Mouse (Mus musculus) MEL (cell line): ENCODE measurements around the gene Lsp1. TPM values are rescaled to one million over a fixed set of nuclear protein-coding genes. Genes with fewer than 3 reads are reported as not detected.

Experiments
- DNase-seq: peaks from one replicate; pipeline ENCODE4 v3.0.0; 2011; ENCODE audit warnings: low read depth, low spot score
- H3K27ac ChIP-seq: 2 replicates; pipeline ENCODE4 v1.5.1; 2012; ENCODE audit warnings: low read depth, mild to moderate bottlenecking, control low read depth, low read length, moderate library complexity; ENCODE audit not compliant: control insufficient read depth
- H3K27me3 ChIP-seq, 2 experiments: fragments of 150-350 bp in 1 of 2; sonication (generic) in 1 of 2; 2 replicates each; pipeline ENCODE4 v1.6.1; 2012; ENCODE audit warnings: low read length in 2 of 2, mild to moderate bottlenecking in 2 of 2, improper control_type of control experiment in 1 of 2, moderate library complexity in 1 of 2; ENCODE audit not compliant: insufficient read depth in 2 of 2, control insufficient read depth in 1 of 2
- H3K36me3 ChIP-seq, 2 experiments: 2 replicates each; pipeline ENCODE4 v1.6.1; 2012 to 2014; ENCODE audit warnings: low read length in 2 of 2, improper control_type of control experiment in 1 of 2, inconsistent platforms in 1 of 2, mild to moderate bottlenecking in 1 of 2; ENCODE audit not compliant: insufficient read depth in 2 of 2, control insufficient read depth in 1 of 2
- H3K4me1 ChIP-seq, 2 experiments: fragments of 150-350 bp in 1 of 2; sonication (generic) in 1 of 2; 2 replicates each; pipeline ENCODE4 v1.6.1; 2012; ENCODE audit warnings: low read length in 2 of 2, improper control_type of control experiment in 1 of 2, mild to moderate bottlenecking in 1 of 2; ENCODE audit not compliant: insufficient read depth in 2 of 2, control insufficient read depth in 1 of 2
- H3K4me3 ChIP-seq, 2 experiments: fragments of 150-350 bp in 1 of 2; sonication (generic) in 1 of 2; 2 replicates each; pipeline ENCODE4 v1.5.1; 2012; ENCODE audit warnings: low read depth in 2 of 2, low read length in 2 of 2, mild to moderate bottlenecking in 2 of 2, moderate library complexity in 2 of 2, control low read depth in 1 of 2, improper control_type of control experiment in 1 of 2; ENCODE audit not compliant: control insufficient read depth in 1 of 2, insufficient read depth in 1 of 2
- H3K79me2 ChIP-seq: 2 replicates; pipeline ENCODE4 v1.6.1; 2012; ENCODE audit warnings: mild to moderate bottlenecking, low read length, moderate library complexity; ENCODE audit not compliant: control insufficient read depth, poor library complexity, insufficient read depth
- H3K9ac ChIP-seq: 2 replicates; pipeline ENCODE4 v1.6.1; 2012; ENCODE audit warnings: low read depth, mild to moderate bottlenecking, control low read depth, low read length, moderate library complexity; ENCODE audit not compliant: control insufficient read depth, poor library complexity, severe bottlenecking
- H3K9me3 ChIP-seq: fragments of 150-350 bp; sonication (generic); replicated peaks from 2 replicates; pipeline ENCODE4 v1.6.1; 2012; ENCODE audit warnings: mild to moderate bottlenecking, low read length, improper control_type of control experiment, moderate library complexity; ENCODE audit not compliant: insufficient read depth
- CHD1 ChIP-seq: IDR thresholded peaks from 2 replicates; pipeline ENCODE4 v1.6.1; 2012; ENCODE audit warnings: low read depth, mild to moderate bottlenecking, inconsistent platforms, low read length, improper control_type of control experiment
- CTCF ChIP-seq, 3 experiments: IDR thresholded peaks in 2 of 3; conservative IDR thresholded peaks in 1 of 3; 2 replicates each; pipeline ENCODE4 v1.5.1; 2011 to 2012; ENCODE audit warnings: low read length in 3 of 3, low read depth in 2 of 3, mild to moderate bottlenecking in 2 of 3, improper control_type of control experiment in 1 of 3, inconsistent platforms in 1 of 3, mixed read lengths in 1 of 3, moderate library complexity in 1 of 3; ENCODE audit not compliant: control insufficient read depth in 1 of 3, insufficient read depth in 1 of 3, poor library complexity in 1 of 3, severe bottlenecking in 1 of 3
- E2F4 ChIP-seq: IDR thresholded peaks from 2 replicates; pipeline ENCODE4 v1.6.1; 2011; ENCODE audit warnings: low read depth, low read length, improper control_type of control experiment, borderline replicate concordance
- ELF1 ChIP-seq: IDR thresholded peaks from 2 replicates; pipeline ENCODE4 v1.6.1; 2014; ENCODE audit warnings: low read depth, mild to moderate bottlenecking, inconsistent platforms, low read length, improper control_type of control experiment, moderate library complexity
- ETS1 ChIP-seq: IDR thresholded peaks from 2 replicates; pipeline ENCODE4 v1.6.1; 2012; ENCODE audit warnings: low read depth, mild to moderate bottlenecking, inconsistent platforms, low read length, improper control_type of control experiment, moderate library complexity
- GABPA ChIP-seq: IDR thresholded peaks from 2 replicates; pipeline ENCODE4 v1.6.1; 2012; ENCODE audit warnings: low read depth, mild to moderate bottlenecking, inconsistent platforms, low read length, improper control_type of control experiment, moderate library complexity
- GATA1 ChIP-seq: IDR thresholded peaks from 2 replicates; pipeline ENCODE4 v1.6.1; 2011; ENCODE audit warnings: low read depth, low read length, improper control_type of control experiment
- HCFC1 ChIP-seq: IDR thresholded peaks from 2 replicates; pipeline ENCODE4 v1.6.1; 2012; ENCODE audit warnings: low read depth, mild to moderate bottlenecking, inconsistent platforms, low read length, improper control_type of control experiment, moderate library complexity
- MAZ ChIP-seq: IDR thresholded peaks from 2 replicates; pipeline ENCODE4 v1.6.1; 2012; ENCODE audit warnings: low read depth, mild to moderate bottlenecking, inconsistent platforms, low read length, improper control_type of control experiment
- POLR2AphosphoS2 ChIP-seq: IDR thresholded peaks from 2 replicates; pipeline ENCODE4 v1.6.1; 2011; ENCODE audit warnings: low read length, improper control_type of control experiment
- RAD21 ChIP-seq: IDR thresholded peaks from 2 replicates; pipeline ENCODE4 v1.6.1; 2011; ENCODE audit warnings: mild to moderate bottlenecking, low read depth, low read length, improper control_type of control experiment
- RCOR1 ChIP-seq: IDR thresholded peaks from 2 replicates; pipeline ENCODE4 v1.6.1; 2012; ENCODE audit warnings: low read depth, mild to moderate bottlenecking, inconsistent platforms, low read length, improper control_type of control experiment
- SIN3A ChIP-seq: IDR thresholded peaks from 2 replicates; pipeline ENCODE4 v1.6.1; 2012; ENCODE audit warnings: low read length, improper control_type of control experiment, inconsistent platforms
- SMC3 ChIP-seq: IDR thresholded peaks from 2 replicates; pipeline ENCODE4 v1.6.1; 2011; ENCODE audit warnings: low read depth, low read length, improper control_type of control experiment
- TAL1 ChIP-seq: IDR thresholded peaks from 2 replicates; pipeline ENCODE4 v1.6.1; 2012; ENCODE audit warnings: mild to moderate bottlenecking, inconsistent platforms, low read length, moderate library complexity, mixed read lengths
- TBP ChIP-seq: IDR thresholded peaks from 2 replicates; pipeline ENCODE4 v1.8.0; 2011; ENCODE audit warnings: low read depth, low read length, improper control_type of control experiment
- USF2 ChIP-seq, 2 experiments: IDR thresholded peaks; 2 replicates each; pipeline ENCODE4 v1.6.1; 2011 to 2012; ENCODE audit warnings: improper control_type of control experiment in 2 of 2, low read length in 2 of 2, borderline replicate concordance in 1 of 2, inconsistent platforms in 1 of 2, low read depth in 1 of 2, mild to moderate bottlenecking in 1 of 2; ENCODE audit not compliant: insufficient read depth in 1 of 2
- ZC3H11A ChIP-seq: IDR thresholded peaks from 2 replicates; pipeline ENCODE4 v1.6.1; 2012; ENCODE audit warnings: low read depth, mild to moderate bottlenecking, inconsistent platforms, low read length, improper control_type of control experiment
- ZMIZ1 ChIP-seq: IDR thresholded peaks from 2 replicates; pipeline ENCODE4 v1.6.1; 2012; ENCODE audit warnings: low read depth, mild to moderate bottlenecking, inconsistent platforms, low read length, improper control_type of control experiment, moderate library complexity
- polyA plus RNA-seq, 2 experiments: library from polyadenylated mRNA; stranded (reverse) in 1 of 2; unstranded in 1 of 2; fragments of >175 nt in 1 of 2; fragments of >200 nt in 1 of 2; gene quantifications; 2 replicates each; pipeline versions ENCODE4 v1.2.1 to v1.2.4; 2012; ENCODE audit warnings: low replicate concordance in 2 of 2, low read depth in 1 of 2; ENCODE audit not compliant: insufficient read length in 2 of 2, insufficient read depth in 1 of 2, missing spikeins in 1 of 2
- total RNA-seq: library from RNA; depleted of rRNA; stranded (reverse); fragments of 300-350 nt; gene quantifications from 2 replicates; pipeline ENCODE4 v1.2.3, GENCODE M21; 2012

Lsp1 gene
- total and polyA plus RNA-seq, 3 experiments: not detected

- H3K9me3 ChIP-seq: no peaks in the 10 kb centered on the region
- H3K36me3 ChIP-seq: no peaks in the 10 kb centered on the region
- no peaks in the 10 kb centered on the region for H3K4me1 ChIP-seq
- TF ChIP-seq GABPA (no peak), USF2 (IDR thresholded peaks at IDR 0.05; ENCODE audit: borderline replicate concordance in 1 of 2, insufficient read depth in 1 of 2, low read depth in 1 of 2, low read length in 2 of 2) (no peak), RCOR1 (no peak), SIN3A (no peak), TBP (no peak), RAD21 (peak; percentile 38), E2F4 (no peak), ZMIZ1 (no peak), CHD1 (no peak), ETS1 (no peak), SMC3 (peak; percentile 52), POLR2AphosphoS2 (no peak), ZC3H11A (peak; percentile 14; the same call in 1 of the 2 replicates), HCFC1 (no peak), ELF1 (no peak), TAL1 (no peak), MAZ (no peak), CTCF (IDR thresholded peaks at IDR 0.05 in 2 of 3, conservative IDR thresholded peaks at IDR 0.05 in 1 of 3; ENCODE audit: control insufficient read depth in 1 of 3, insufficient read depth in 1 of 3, low read depth in 2 of 3, low read length in 3 of 3, poor library complexity in 1 of 3, severe bottlenecking in 1 of 3) (peak in 2 of 3 experiments; percentile 46 to 52; a peak in 4 of 6 replicates)
- peak; percentile 14 for DNase-seq
- no peak overlapping the region for H3K27ac ChIP-seq
- no peak overlapping the region for H3K9ac ChIP-seq
- H3K79me2 ChIP-seq: no peaks in the 10 kb centered on the region
- no peak overlapping the region for H3K4me3 ChIP-seq
- H3K27me3 ChIP-seq: peaks cover 8 to 15% of the 10 kb centered on the region in 2 experiments
Observed at GRCm38 (mm10) chr7:142522352-142522751, 61.7 kb downstream of the Lsp1 start.

GRCm38 (mm10) chr7:142523200-142523990 lies 62.8 kb downstream of the Lsp1 start:
- H3K9ac ChIP-seq: no peak overlapping the region
- H3K79me2 ChIP-seq: no peaks in the 10 kb centered on the region
- no peaks in the 10 kb centered on the region for H3K36me3 ChIP-seq
- H3K4me1 ChIP-seq: no peaks in the 10 kb centered on the region
- no peak overlapping the region for H3K4me3 ChIP-seq
- no peak for DNase-seq
- H3K9me3 ChIP-seq: no peaks in the 10 kb centered on the region
- no peak for TF ChIP-seq GATA1
- H3K27ac ChIP-seq: no peak overlapping the region
- H3K27me3 ChIP-seq: peaks cover 8 to 15% of the 10 kb centered on the region in 2 experiments
